Mouse (Mus musculus): ENCODE results near the gene Scml4. TPM values are rescaled to one million over a fixed set of nuclear protein-coding genes. Genes with fewer than 3 reads are reported as not detected.
A peak's percentile ranks its signal among the peaks of the same experiment; 100 is the strongest.

Gene Scml4
- polyA plus RNA-seq, 1 experiment from 2014 or later: 1.4 TPM

GRCm38 (mm10) chr10:42951078-42952045 is 91.2 kb downstream of the Scml4 start:
- WGBS: 82% methylated on average over 20 of the region's 20 CpGs
- Histone ChIP-seq H3K36me3 (ENCODE audit: control insufficient read depth, insufficient read depth, low read length) (no peaks in the 10 kb centered on the region), H3K4me1 (replicated peaks; ENCODE audit: control insufficient read depth, insufficient read depth, low read length) (peaks cover 3% of the 10 kb centered on the region; the same call in 1 of the 2 replicates), H3K9ac (ENCODE audit: low read length) (no peak overlapping the region), H3K27me3 (ENCODE audit: control insufficient read depth, insufficient read depth, low read length) (no peaks in the 10 kb centered on the region), H3K4me2 (ENCODE audit: low read depth, low read length, severe bottlenecking) (no peak overlapping the region), H3K27ac (ENCODE audit: low read depth, low read length) (no peak overlapping the region), H3K9me3 (ENCODE audit: control insufficient read depth, low read length) (no peaks in the 10 kb centered on the region), H3K4me3 (ENCODE audit: low read depth, low read length) (no peak overlapping the region)
- DNase-seq (ENCODE audit: low spot score) (no peak), ATAC-seq (replicated peaks; ENCODE audit: low FRiP score) (0 out of 2 replicates have a peak, but pooled peaks have one; percentile 29)

GRCm38 (mm10) chr10:42952046-42952420 is 91.9 kb downstream of the Scml4 start:
- Histone ChIP-seq H3K4me3 (ENCODE audit: low read depth, low read length) (no peak overlapping the region), H3K4me1 (replicated peaks; ENCODE audit: control insufficient read depth, insufficient read depth, low read length) (peaks cover 3% of the 10 kb centered on the region; the same call in 1 of the 2 replicates), H3K36me3 (ENCODE audit: control insufficient read depth, insufficient read depth, low read length) (no peaks in the 10 kb centered on the region), H3K9ac (ENCODE audit: low read length) (no peak overlapping the region), H3K9me3 (ENCODE audit: control insufficient read depth, low read length) (no peaks in the 10 kb centered on the region), H3K4me2 (ENCODE audit: low read depth, low read length, severe bottlenecking) (no peak overlapping the region), H3K27me3 (ENCODE audit: control insufficient read depth, insufficient read depth, low read length) (no peaks in the 10 kb centered on the region), H3K27ac (ENCODE audit: low read depth, low read length) (no peak overlapping the region)
- DNase-seq (ENCODE audit: low spot score): no peak
- WGBS: 74% methylated on average over 9 of the region's 9 CpGs
- no peak for ATAC-seq (replicated peaks; ENCODE audit: low FRiP score)

GRCm38 (mm10) chr10:42953601-42954000 is 93.4 kb downstream of the Scml4 start:
- H3K4me1 ChIP-seq (replicated peaks; ENCODE audit: control insufficient read depth, insufficient read depth, low read length): peaks cover 8% of the 10 kb centered on the region; the same call in 1 of the 2 replicates
- WGBS: 79% methylated on average over 5 of the region's 5 CpGs
- no peak for ATAC-seq (replicated peaks; ENCODE audit: low FRiP score)
- H3K9me3 ChIP-seq (ENCODE audit: control insufficient read depth, low read length): no peaks in the 10 kb centered on the region
- H3K36me3 ChIP-seq (ENCODE audit: control insufficient read depth, insufficient read depth, low read length): no peaks in the 10 kb centered on the region
- no peaks in the 10 kb centered on the region for H3K27me3 ChIP-seq (ENCODE audit: control insufficient read depth, insufficient read depth, low read length)
- no peak overlapping the region for H3K4me3 ChIP-seq (ENCODE audit: low read depth, low read length)
- H3K9ac ChIP-seq (ENCODE audit: low read length): no peak overlapping the region
- no peak for DNase-seq (ENCODE audit: low spot score)
- H3K4me2 ChIP-seq (ENCODE audit: low read depth, low read length, severe bottlenecking): no peak overlapping the region
- no peak overlapping the region for H3K27ac ChIP-seq (ENCODE audit: low read depth, low read length)

GRCm38 (mm10) chr10:42955205-42955604 is 95.0 kb downstream of the Scml4 start:
- DNase-seq (ENCODE audit: low spot score) (no peak), ATAC-seq (replicated peaks; ENCODE audit: low FRiP score) (no peak)
- Histone ChIP-seq H3K4me1 (replicated peaks; ENCODE audit: control insufficient read depth, insufficient read depth, low read length) (peaks cover 8% of the 10 kb centered on the region; the same call in 1 of the 2 replicates), H3K9ac (ENCODE audit: low read length) (no peak overlapping the region), H3K36me3 (ENCODE audit: control insufficient read depth, insufficient read depth, low read length) (no peaks in the 10 kb centered on the region), H3K9me3 (ENCODE audit: control insufficient read depth, low read length) (no peaks in the 10 kb centered on the region), H3K4me2 (ENCODE audit: low read depth, low read length, severe bottlenecking) (no peak overlapping the region), H3K27ac (ENCODE audit: low read depth, low read length) (no peak overlapping the region), H3K4me3 (ENCODE audit: low read depth, low read length) (no peak overlapping the region), H3K27me3 (ENCODE audit: control insufficient read depth, insufficient read depth, low read length) (no peaks in the 10 kb centered on the region)
- WGBS: 94% methylated on average over 3 of the region's 3 CpGs

- Histone ChIP-seq H3K27me3 (ENCODE audit: control insufficient read depth, insufficient read depth, low read length) (no peaks in the 10 kb centered on the region), H3K9ac (ENCODE audit: low read length) (peak overlapping the region; percentile 52), H3K27ac (ENCODE audit: low read depth, low read length) (no peak overlapping the region), H3K4me1 (replicated peaks; ENCODE audit: control insufficient read depth, insufficient read depth, low read length) (peaks cover 8% of the 10 kb centered on the region; the same call in 1 of the 2 replicates), H3K9me3 (ENCODE audit: control insufficient read depth, low read length) (no peaks in the 10 kb centered on the region), H3K4me2 (ENCODE audit: low read depth, low read length, severe bottlenecking) (peak overlapping the region; percentile 56), H3K4me3 (ENCODE audit: low read depth, low read length) (peak overlapping the region; percentile 27), H3K36me3 (ENCODE audit: control insufficient read depth, insufficient read depth, low read length) (no peaks in the 10 kb centered on the region)
- ATAC-seq (replicated peaks; ENCODE audit: low FRiP score): peak; percentile 76
- DNase-seq (ENCODE audit: low spot score): peak; percentile 84
- 7% methylated on average over 21 of the region's 21 CpGs for WGBS
These were observed 97.9 kb downstream of the Scml4 start for GRCm38 (mm10) chr10:42957881-42958651.

- peak overlapping the region; percentile 56 for H3K4me2 ChIP-seq (ENCODE audit: low read depth, low read length, severe bottlenecking)
- H3K9ac ChIP-seq (ENCODE audit: low read length): no peak overlapping the region; the same call in 1 of the 2 replicates
- no peak overlapping the region for H3K4me3 ChIP-seq (ENCODE audit: low read depth, low read length)
- no peak for DNase-seq (ENCODE audit: low spot score)
- H3K9me3 ChIP-seq (ENCODE audit: control insufficient read depth, low read length): no peaks in the 10 kb centered on the region
- H3K27me3 ChIP-seq (ENCODE audit: control insufficient read depth, insufficient read depth, low read length): no peaks in the 10 kb centered on the region
- peaks cover 8% of the 10 kb centered on the region; the same call in 1 of the 2 replicates for H3K4me1 ChIP-seq (replicated peaks; ENCODE audit: control insufficient read depth, insufficient read depth, low read length)
- H3K27ac ChIP-seq (ENCODE audit: low read depth, low read length): no peak overlapping the region
- no peaks in the 10 kb centered on the region for H3K36me3 ChIP-seq (ENCODE audit: control insufficient read depth, insufficient read depth, low read length)
- 0 out of 2 replicates have a peak, but pooled peaks have one; percentile 39 for ATAC-seq (replicated peaks; ENCODE audit: low FRiP score)
- WGBS: 57% methylated on average over 4 of the region's 4 CpGs
These were observed 98.5 kb downstream of the Scml4 start for GRCm38 (mm10) chr10:42958686-42959085.

GRCm38 (mm10) chr10:42961771-42962170 is 101.6 kb downstream of the Scml4 start:
- Histone ChIP-seq H3K36me3 (ENCODE audit: control insufficient read depth, insufficient read depth, low read length) (no peaks in the 10 kb centered on the region), H3K27me3 (ENCODE audit: control insufficient read depth, insufficient read depth, low read length) (no peaks in the 10 kb centered on the region), H3K4me1 (replicated peaks; ENCODE audit: control insufficient read depth, insufficient read depth, low read length) (peaks cover 8% of the 10 kb centered on the region; the same call in 1 of the 2 replicates), H3K27ac (ENCODE audit: low read depth, low read length) (no peak overlapping the region), H3K4me2 (ENCODE audit: low read depth, low read length, severe bottlenecking) (no peak overlapping the region), H3K4me3 (ENCODE audit: low read depth, low read length) (no peak overlapping the region), H3K9ac (ENCODE audit: low read length) (no peak overlapping the region), H3K9me3 (ENCODE audit: control insufficient read depth, low read length) (no peaks in the 10 kb centered on the region)
- ATAC-seq (replicated peaks; ENCODE audit: low FRiP score) (no peak), DNase-seq (ENCODE audit: low spot score) (no peak)
- WGBS: 70% methylated on average over 6 of the region's 6 CpGs

- no peaks in the 10 kb centered on the region for H3K36me3 ChIP-seq (ENCODE audit: control insufficient read depth, insufficient read depth, low read length)
- no peak overlapping the region for H3K4me2 ChIP-seq (ENCODE audit: low read depth, low read length, severe bottlenecking)
- H3K9me3 ChIP-seq (ENCODE audit: control insufficient read depth, low read length): no peaks in the 10 kb centered on the region
- H3K27me3 ChIP-seq (ENCODE audit: control insufficient read depth, insufficient read depth, low read length): no peaks in the 10 kb centered on the region
- no peak overlapping the region for H3K4me3 ChIP-seq (ENCODE audit: low read depth, low read length)
- DNase-seq (ENCODE audit: low spot score): no peak
- H3K9ac ChIP-seq (ENCODE audit: low read length): no peak overlapping the region
- H3K27ac ChIP-seq (ENCODE audit: low read depth, low read length): no peak overlapping the region
- H3K4me1 ChIP-seq (replicated peaks; ENCODE audit: control insufficient read depth, insufficient read depth, low read length): peaks cover 8% of the 10 kb centered on the region; the same call in 1 of the 2 replicates
- no peak for ATAC-seq (replicated peaks; ENCODE audit: low FRiP score)
- 88% methylated on average over 6 of the region's 6 CpGs for WGBS
These were observed 102.0 kb downstream of the Scml4 start for GRCm38 (mm10) chr10:42962181-42962601.

Measured in forebrain, embryonic 11.5 days (tissue).